Mouse (Mus musculus) embryonic facial prominence, embryonic 14.5 days (tissue): ENCODE data around the gene Fn3k. TPM values are rescaled to one million over a fixed set of nuclear protein-coding genes. Genes with fewer than 3 reads are reported as not detected.

ENCODE experiments used
- ATAC-seq: fragments of 200-750 bp; cut with Nextera tagmentation; 2 replicates; pipeline ENCODE4 v1.8.0; 2017; ENCODE audit warnings: low read depth, moderate number of reproducible peaks, moderate TSS enrichment
- DNase-seq: peaks from one replicate; pipeline ENCODE4 v3.0.0-alpha.2; 2015; ENCODE audit warnings: low spot score
- H3K27ac ChIP-seq: fragments of 300-500 bp; sonication (generic); replicated peaks from 2 replicates; pipeline ENCODE4 v1.5.1; 2014; ENCODE audit warnings: low read depth, mild to moderate bottlenecking, low read length, moderate library complexity
- H3K27me3 ChIP-seq: fragments of 300-500 bp; sonication (generic); replicated peaks from 2 replicates; pipeline ENCODE4 v1.6.1; 2014; ENCODE audit warnings: low read length; ENCODE audit not compliant: control insufficient read depth, insufficient read depth
- H3K36me3 ChIP-seq: fragments of 300-500 bp; sonication (generic); 2 replicates; pipeline ENCODE4 v1.6.1; 2014; ENCODE audit warnings: low read length, mixed read lengths; ENCODE audit not compliant: control insufficient read depth, insufficient read depth
- H3K4me1 ChIP-seq: fragments of 300-500 bp; sonication (generic); 2 replicates; pipeline ENCODE4 v1.6.1; 2014; ENCODE audit warnings: antibody characterized with exemption, low read length; ENCODE audit not compliant: control insufficient read depth, insufficient read depth
- H3K4me2 ChIP-seq: fragments of 300-500 bp; sonication (generic); 2 replicates; pipeline ENCODE4 v1.6.1; 2014; ENCODE audit warnings: low read depth, mild to moderate bottlenecking, low read length, moderate library complexity, mixed read lengths
- H3K4me3 ChIP-seq: fragments of 300-500 bp; sonication (generic); 2 replicates; pipeline ENCODE4 v1.5.1; 2014; ENCODE audit warnings: low read depth, mild to moderate bottlenecking, low read length
- H3K9ac ChIP-seq: fragments of 300-500 bp; sonication (generic); 2 replicates; pipeline ENCODE4 v1.6.1; 2014; ENCODE audit warnings: low read depth, mild to moderate bottlenecking, low read length, moderate library complexity, mixed read lengths
- H3K9me3 ChIP-seq: fragments of 300-500 bp; sonication (generic); 2 replicates; pipeline ENCODE4 v1.6.1; 2016; ENCODE audit warnings: low read length; ENCODE audit not compliant: control insufficient read depth
- WGBS: fragments of 180-500 bp; shearing (Covaris S2); extraction: QIAGEN DNeasy Blood & Tissue Kit; methylation state at CpG from one replicate; pipeline ENCODE4 v1.1.7; 2014; 5-methylcytosine and 5-hydroxymethylcytosine counted together
- microRNA-seq: library from miRNA; unstranded; fragments of <30 nt; microRNA quantifications from one replicate; pipeline ENCODE4, GENCODE M21; 2016; ENCODE audit warnings: borderline number of aligned reads
- polyA plus RNA-seq: library from polyadenylated mRNA; unstranded; fragments of >200 nt; fragmentation: Nextera tagmentation; extraction: Ambion mirVana; gene quantifications from 2 replicates; pipeline ENCODE4 v1.2.1, GENCODE M21; 2014

The Fn3k gene
- polyA plus RNA-seq, 1 experiment from 2014 or later = 3.7 TPM

DNA sequence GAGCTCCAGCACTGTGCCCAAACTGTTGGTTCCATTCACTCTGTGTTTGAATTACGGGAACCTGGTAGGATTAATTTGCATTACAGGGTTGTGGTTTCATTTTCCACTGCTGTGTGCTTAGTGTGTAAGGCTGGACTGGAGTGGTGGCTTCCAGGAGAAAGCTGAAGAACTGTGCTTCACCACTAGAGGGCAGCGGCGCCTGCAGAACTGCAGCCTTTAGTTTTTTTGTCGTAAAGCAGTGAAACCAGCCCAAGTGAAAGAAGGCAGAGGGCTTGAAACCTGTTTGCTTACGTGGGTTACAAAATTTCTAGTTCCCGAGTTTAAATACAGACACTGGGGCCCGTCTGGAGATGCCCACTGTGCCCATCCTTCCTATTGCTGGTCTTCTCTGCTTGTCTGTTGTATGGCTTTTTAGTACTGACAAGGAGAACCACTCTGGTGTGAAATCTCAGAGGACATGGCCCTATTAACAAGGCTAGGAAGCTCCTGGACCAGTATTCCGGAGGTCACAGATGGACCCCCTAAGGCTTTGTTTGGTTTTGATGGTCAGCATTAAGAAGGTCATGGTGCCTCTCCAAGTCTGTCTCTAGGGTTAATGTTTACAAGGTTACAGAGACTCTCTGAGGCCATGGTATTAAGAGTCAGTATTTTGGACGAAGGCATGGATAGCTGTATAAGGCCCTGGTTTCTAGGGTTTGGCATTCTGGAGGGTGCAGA, 41.1 kb downstream of the Fn3k start:
- 38% methylated on average over 9 of the region's 9 CpGs for WGBS
- no peak overlapping the region for H3K4me3 ChIP-seq
- H3K4me2 ChIP-seq = no peak overlapping the region
- 0 out of 2 replicates have a peak, but pooled peaks have one; percentile 34 for ATAC-seq
- no peak overlapping the region for H3K9ac ChIP-seq
- DNase-seq = peak; percentile 80
- no peaks in the 10 kb centered on the region for H3K4me1 ChIP-seq
- H3K36me3 ChIP-seq = peaks cover 25% of the 10 kb centered on the region; the same call in 1 of the 2 replicates
- no peaks in the 10 kb centered on the region for H3K27me3 ChIP-seq
- H3K27ac ChIP-seq = no peak overlapping the region
- H3K9me3 ChIP-seq = no peaks in the 10 kb centered on the region

DNA sequence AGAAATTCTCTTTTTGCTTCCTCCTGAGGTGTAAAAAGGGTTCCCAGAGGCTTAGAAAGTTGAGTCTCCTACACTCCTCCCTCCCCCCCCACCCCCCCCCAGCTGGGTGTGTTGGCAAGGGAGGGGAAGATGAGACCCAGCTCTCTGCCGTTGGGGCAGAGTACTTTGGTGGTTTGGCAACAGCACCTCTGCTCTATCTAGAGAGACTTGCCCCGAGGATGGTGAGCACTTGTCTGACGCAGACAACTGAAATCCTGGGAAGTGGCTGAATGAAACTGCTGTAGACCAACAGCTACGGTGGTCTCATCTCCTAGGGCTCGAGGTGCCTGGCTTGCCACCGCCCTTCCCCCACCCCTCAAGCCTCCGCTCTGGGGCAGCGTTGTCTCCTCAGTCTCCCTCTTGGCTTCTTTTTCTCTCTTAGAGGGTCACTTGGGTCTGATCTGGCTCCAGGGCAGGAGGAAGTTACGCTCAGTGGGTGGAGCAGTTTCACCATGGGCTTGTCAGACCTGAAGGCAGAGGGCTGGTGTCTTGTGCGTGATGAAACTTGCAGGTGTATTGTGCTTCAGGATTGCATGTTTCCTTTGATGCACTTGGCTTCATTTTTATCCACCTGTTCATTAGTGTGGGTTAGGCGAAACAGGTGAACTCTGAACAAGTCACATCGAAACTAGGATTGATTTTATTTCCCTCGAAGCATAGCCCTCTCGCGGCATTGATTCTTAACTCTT, 44.9 kb downstream of the Fn3k start:
- ATAC-seq (no peak), DNase-seq (peak; percentile 58)
- Histone ChIP-seq H3K4me3 (no peak overlapping the region), H3K4me2 (no peak overlapping the region), H3K9ac (no peak overlapping the region), H3K9me3 (no peaks in the 10 kb centered on the region), H3K36me3 (peaks cover 25% of the 10 kb centered on the region; the same call in 1 of the 2 replicates), H3K27me3 (no peaks in the 10 kb centered on the region), H3K27ac (peak overlapping the region; percentile 45; the same call in 1 of the 2 replicates), H3K4me1 (no peaks in the 10 kb centered on the region)
- 75% methylated on average over 15 of the region's 15 CpGs for WGBS

DNA sequence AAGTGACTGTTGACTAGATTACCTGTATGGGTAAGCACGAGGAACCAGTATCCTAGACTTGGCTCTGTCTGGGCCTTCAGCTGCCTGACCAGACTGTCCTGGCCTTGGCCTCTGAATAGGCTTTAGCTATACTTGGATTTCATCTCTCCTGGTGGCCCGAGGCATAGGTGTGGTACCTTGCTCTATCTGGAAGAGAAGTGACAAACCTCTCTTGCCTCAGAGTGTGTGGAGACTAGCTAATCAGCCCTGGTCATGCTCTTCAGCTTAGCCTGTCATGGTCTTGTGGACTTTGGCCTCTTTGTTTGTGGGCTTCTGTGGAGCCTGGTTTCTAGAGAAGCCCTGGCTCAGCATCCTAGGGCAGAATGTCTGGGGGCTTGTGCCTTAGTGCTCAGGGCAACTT, 46.4 kb downstream of the Fn3k start:
- no peaks in the 10 kb centered on the region for H3K4me1 ChIP-seq
- peaks cover 22% of the 10 kb centered on the region; the same call in 1 of the 2 replicates for H3K36me3 ChIP-seq
- WGBS = 93% methylated on average over 2 of the region's 2 CpGs
- no peaks in the 10 kb centered on the region for H3K27me3 ChIP-seq
- H3K27ac ChIP-seq = no peak overlapping the region
- H3K9ac ChIP-seq = no peak overlapping the region
- H3K9me3 ChIP-seq = no peaks in the 10 kb centered on the region
- no peak for DNase-seq
- H3K4me2 ChIP-seq = no peak overlapping the region
- H3K4me3 ChIP-seq = no peak overlapping the region
- ATAC-seq = no peak

DNA sequence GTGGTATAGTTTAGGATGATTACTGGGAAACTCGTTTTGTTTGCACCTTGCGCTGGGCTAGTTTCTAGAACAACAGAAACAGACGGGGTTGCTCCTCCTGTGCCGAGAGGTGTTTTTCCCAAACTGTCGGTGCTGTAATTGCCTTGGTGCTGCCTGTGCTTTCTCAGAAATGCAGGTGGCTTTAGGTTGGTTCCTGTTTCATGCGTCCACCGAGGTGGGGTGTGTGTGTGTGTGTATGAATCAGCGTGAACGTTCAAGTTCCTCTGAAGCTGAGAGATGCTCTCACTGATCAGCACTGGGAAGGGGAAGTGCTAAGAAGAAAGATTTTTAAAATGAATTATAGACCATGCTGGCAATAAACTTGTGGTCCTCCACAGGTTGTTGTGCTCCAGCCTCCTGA, 51.2 kb downstream of the Fn3k start:
- H3K4me3 ChIP-seq = no peak overlapping the region
- ATAC-seq = no peak; the same call in 1 of the 2 replicates
- no peaks in the 10 kb centered on the region for H3K36me3 ChIP-seq
- no peak overlapping the region for H3K9ac ChIP-seq
- WGBS = 74% methylated on average over 9 of the region's 9 CpGs
- no peaks in the 10 kb centered on the region for H3K9me3 ChIP-seq
- no peaks in the 10 kb centered on the region for H3K4me1 ChIP-seq
- no peak overlapping the region for H3K4me2 ChIP-seq
- no peak for DNase-seq
- no peak overlapping the region for H3K27ac ChIP-seq
- no peaks in the 10 kb centered on the region for H3K27me3 ChIP-seq

DNA sequence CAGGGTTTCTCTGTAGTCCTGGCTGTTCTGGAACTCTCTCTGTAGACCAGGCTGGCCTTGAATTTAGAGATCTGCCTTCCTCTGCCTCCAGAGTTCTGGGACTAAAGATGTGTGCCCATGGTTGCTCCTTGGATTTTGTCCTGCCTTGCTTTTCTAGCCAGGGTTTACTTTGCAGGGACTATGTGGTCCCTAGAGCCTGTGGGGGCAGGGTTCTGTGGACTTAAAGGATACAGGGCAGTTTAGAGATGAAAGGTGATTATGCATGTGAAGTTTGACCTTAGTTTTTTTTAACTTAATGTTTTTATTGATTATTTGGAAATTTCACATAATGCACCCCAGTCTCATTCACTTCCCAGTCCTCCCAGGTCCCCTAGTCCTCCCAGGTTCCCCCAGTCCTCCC, 55.9 kb downstream of the Fn3k start:
- H3K4me1 ChIP-seq = no peaks in the 10 kb centered on the region
- no peaks in the 10 kb centered on the region for H3K27me3 ChIP-seq
- peaks cover 12% of the 10 kb centered on the region for H3K36me3 ChIP-seq
- H3K9me3 ChIP-seq = no peaks in the 10 kb centered on the region
- no peak for ATAC-seq
- H3K4me3 ChIP-seq = no peak overlapping the region
- no peak overlapping the region for H3K9ac ChIP-seq
- no peak for DNase-seq
- no peak overlapping the region for H3K27ac ChIP-seq
- no peak overlapping the region for H3K4me2 ChIP-seq

Small RNAs within 50 kb of the gene (microRNA-seq; reads per million reads assigned to microRNA genes)
- gene Mir7236 = not detected

Other genes with a start within 250 kb of the Fn3k start
- gene Hexdc, start 230.5 kb upstream of the Fn3k start, polyA plus RNA-seq = 7.3 and 9.0 TPM in 2 replicates
- 23.4 and 25.4 TPM in 2 replicates for gene Ogfod3, start 230.2 kb upstream of the Fn3k start, polyA plus RNA-seq
- gene Cybc1, start 205.6 kb upstream of the Fn3k start, polyA plus RNA-seq = 40.0 and 42.3 TPM in 2 replicates
- 42.1 and 43.8 TPM in 2 replicates for gene Narf, start 197.7 kb upstream of the Fn3k start, polyA plus RNA-seq
- 9.9 and 10.2 TPM in 2 replicates for gene Foxk2, start 174.9 kb upstream of the Fn3k start, polyA plus RNA-seq
- gene Wdr45b, start 80.5 kb upstream of the Fn3k start, polyA plus RNA-seq = 108 and 111 TPM in 2 replicates
- 34.7 and 43.7 TPM in 2 replicates for gene Rab40b, start 46.7 kb upstream of the Fn3k start, polyA plus RNA-seq
- 5.4 and 6.6 TPM in 2 replicates for gene Fn3krp, start 13.5 kb upstream of the Fn3k start, polyA plus RNA-seq
- 38.8 and 40.3 TPM in 2 replicates for gene Tbcd, start 17.0 kb downstream of the Fn3k start, polyA plus RNA-seq
- gene Zfp750, start 84.4 kb downstream of the Fn3k start, polyA plus RNA-seq = 9.9 and 12.4 TPM in 2 replicates
- 6.8 and 8.5 TPM in 2 replicates for gene B3gntl1, start 238.2 kb downstream of the Fn3k start, polyA plus RNA-seq